Mouse (Mus musculus): Measurements from ENCODE around the gene Ppp1r1a. TPM values are rescaled to one million over a fixed set of nuclear protein-coding genes. Genes with fewer than 3 reads are reported as not detected.

The Ppp1r1a gene
- total RNA-seq (2014; fragmentation: Nextera tagmentation): not detected in 2 replicates
- total RNA-seq (2017): not detected in 2 replicates

DNA sequence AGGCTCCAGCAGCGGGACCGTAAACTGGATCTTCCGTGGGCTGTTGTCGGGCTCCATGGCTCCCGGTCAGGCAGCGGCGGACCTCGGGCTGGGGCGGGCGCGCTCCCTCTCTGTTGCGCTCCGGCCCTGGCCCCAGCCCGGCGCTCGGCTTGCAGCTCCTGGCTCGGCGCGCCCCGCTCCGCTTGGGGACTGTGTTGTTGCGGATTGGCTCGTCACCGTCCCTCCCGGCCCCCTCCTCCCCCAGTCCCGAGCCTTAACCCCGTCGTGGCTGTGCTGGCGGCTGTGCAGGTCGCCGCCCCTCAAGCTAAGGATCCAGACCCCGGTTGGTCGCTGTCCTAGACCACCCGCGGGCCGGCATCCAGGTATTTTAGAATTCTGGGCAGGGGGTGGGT lies at the start of gene Ppp1r1a:
Gene Ppp1r1a, minus strand, starts transcription at position 182 of the 392 bp plus-strand sequence.
- ATAC-seq (replicated peaks; ENCODE audit: low FRiP score, low TSS enrichment, poor library complexity, severe bottlenecking): no peak

DNA sequence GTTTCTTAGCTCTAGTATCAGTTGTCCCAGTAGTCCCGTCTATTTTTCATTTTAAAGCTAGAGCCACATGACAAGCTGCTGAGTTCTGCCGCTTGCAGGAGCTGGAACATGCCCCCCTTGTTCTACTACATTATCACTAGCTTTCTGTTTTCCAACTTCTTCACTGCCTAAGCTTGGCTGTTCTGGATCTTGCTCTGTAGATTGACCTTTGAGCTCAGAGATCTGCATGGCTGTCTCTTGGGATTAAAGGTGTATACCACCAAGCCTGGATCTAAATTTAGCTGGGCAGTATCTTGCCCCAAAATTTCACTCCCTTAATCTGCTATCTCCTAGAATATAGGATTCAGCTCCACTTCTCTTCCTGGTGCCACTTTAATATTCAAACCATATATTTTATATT lies 48.1 kb upstream of the Ppp1r1a start:
- no peak for ATAC-seq (replicated peaks; ENCODE audit: low FRiP score, low TSS enrichment, poor library complexity, severe bottlenecking)

DNA sequence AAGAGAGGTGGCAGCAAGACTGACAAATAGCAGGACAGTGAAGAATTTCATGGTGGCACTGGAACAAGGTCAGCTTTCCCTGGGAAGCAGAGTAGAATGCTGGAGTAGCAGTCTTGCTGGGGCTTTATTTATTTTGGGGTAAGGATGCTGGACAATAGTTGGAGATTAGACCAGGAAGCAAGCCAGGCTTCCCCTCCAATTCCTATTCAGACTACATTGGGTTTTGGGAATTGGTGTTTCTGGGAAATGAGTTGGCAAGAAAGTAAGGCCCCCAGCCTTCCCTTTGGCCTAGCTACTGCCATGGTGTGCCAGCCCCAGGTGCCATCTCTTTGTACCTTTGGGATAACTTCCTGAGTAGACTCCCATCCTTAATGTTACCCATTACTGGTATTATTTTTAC lies 27.2 kb upstream of the Ppp1r1a start, which contains the start of gene Glycam1:
Gene Glycam1, minus strand, starts transcription at position 101 of the 400 bp plus-strand sequence.
- ATAC-seq (replicated peaks; ENCODE audit: low FRiP score, low TSS enrichment, poor library complexity, severe bottlenecking): no peak

DNA sequence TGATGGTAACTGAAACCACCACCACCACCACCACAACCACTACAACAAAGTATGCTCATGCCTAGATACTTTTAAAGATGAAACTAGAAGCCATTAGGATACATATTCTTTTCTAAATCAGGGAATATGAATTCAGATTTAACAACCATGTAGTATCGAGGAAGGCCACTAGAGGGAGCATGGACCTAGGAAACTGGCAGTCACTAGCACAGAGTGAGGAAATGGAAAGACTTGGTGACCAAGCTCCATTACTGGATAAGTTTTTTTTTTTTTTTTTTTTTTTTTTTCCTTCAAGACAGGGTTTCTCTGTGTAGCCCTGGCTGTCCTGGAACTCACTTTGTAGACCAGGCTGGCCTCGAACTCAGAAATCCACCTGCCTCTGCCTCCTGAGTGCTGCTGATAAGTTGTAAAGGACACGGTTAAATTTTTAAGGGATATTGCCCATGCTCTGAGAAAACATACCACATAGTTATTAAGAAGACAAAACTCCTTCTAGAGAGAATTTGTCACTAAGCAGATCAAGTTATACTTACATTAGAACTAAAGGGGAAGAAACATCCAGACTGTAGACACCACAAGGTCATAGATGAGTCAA lies 14.4 kb upstream of the Ppp1r1a start:
- ATAC-seq (replicated peaks; ENCODE audit: low FRiP score, low TSS enrichment, poor library complexity, severe bottlenecking): peak; percentile 84

DNA sequence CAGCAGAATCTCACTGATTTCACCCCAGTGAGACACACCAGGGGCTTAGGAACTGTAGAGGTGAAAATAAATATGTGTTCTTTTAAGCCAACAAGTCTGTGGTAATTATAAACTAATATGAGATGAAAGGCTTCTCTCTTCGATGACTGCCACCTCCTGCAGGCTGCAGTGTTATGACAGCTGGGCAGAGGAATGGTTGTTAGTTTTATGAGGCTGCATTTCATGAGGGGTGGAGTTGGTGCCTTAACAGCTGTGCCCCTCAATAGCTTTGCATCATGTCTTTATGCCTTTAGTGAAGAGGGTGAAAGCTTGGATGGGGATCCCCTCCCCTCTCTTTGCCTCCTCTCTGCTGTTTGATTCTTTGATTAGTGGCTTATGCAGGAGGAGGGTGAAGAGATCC lies 13.2 kb upstream of the Ppp1r1a start:
- no peak for ATAC-seq (replicated peaks; ENCODE audit: low FRiP score, low TSS enrichment, poor library complexity, severe bottlenecking)

DNA sequence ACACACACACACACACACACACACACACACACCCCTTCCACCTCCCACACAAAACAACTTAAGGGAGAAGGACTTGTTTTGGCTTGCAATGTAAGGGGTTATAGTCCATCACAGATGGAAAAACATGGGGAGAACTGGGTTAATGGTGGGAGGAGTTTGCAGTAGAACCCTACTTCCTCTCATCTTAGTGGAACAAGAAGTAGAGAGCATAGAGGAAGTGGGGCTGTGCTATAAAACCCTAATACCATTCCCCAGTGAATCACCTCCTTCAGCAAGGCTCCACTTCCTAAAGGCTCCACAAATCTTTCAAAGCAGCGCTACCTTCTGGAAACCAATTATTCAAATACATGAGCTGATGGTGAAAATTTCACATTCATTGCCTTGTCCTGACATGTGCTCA lies 11.7 kb upstream of the Ppp1r1a start:
- ATAC-seq (replicated peaks; ENCODE audit: low FRiP score, low TSS enrichment, poor library complexity, severe bottlenecking): no peak

DNA sequence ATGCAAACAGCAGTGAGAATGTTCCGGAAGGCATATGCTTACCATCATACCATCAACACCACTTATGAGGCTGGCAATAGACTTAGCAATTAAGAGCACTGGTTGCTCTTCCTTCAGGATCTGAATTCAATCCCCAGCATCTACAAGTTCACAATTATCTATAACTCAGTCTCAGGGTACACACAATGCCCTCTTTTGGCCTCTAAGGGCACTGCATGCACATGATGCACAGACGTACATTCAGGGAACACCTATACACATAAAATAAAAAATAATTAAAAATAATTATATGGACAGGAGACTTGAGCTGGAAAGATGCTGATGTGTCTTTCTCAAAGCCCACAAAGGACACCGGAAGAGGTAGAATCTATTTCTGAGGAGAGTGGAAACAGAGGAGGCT lies 10.2 kb upstream of the Ppp1r1a start:
- ATAC-seq (replicated peaks; ENCODE audit: low FRiP score, low TSS enrichment, poor library complexity, severe bottlenecking): no peak

DNA sequence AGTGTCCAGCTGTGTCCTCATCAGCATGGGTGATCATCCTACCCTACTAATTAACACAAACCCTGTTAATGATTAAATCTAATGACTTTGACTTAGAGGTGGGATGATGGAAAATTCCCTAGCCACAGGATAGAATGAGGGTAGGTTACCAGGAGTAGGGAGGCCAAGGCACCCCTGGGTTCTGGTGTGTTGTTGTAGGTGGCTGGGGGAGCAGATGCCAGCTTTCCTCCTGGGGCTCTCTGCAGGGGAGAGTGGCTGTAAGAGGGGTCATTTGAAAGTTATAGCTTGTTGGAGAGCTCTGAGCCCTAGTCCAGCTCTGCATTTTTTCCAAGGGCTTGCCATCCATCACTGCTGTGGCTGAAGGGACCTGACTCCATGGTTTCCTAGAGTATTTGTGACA lies 4.7 kb upstream of the Ppp1r1a start:
- ATAC-seq (replicated peaks; ENCODE audit: low FRiP score, low TSS enrichment, poor library complexity, severe bottlenecking): no peak

DNA sequence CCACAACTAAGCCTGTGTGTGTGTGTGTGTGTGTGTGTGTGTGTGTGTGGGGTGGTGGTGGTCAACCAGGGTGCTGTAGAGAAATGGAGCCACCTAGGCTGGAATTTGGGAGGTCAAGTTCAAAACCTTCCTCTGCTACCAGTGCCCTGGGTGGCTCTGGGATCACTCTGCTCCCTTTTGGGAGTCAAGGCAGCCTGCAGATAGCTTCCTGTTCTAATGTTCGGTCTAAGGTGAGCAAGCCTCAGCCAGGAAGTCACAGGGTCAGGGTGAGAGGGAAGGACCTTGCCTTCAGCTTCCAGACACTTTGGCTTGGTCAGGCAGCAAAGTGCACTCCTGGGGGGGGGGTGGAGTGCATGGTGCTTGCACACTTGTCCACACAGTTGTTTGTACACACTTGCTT lies 2.8 kb upstream of the Ppp1r1a start:
- no peak for ATAC-seq (replicated peaks; ENCODE audit: low FRiP score, low TSS enrichment, poor library complexity, severe bottlenecking)

DNA sequence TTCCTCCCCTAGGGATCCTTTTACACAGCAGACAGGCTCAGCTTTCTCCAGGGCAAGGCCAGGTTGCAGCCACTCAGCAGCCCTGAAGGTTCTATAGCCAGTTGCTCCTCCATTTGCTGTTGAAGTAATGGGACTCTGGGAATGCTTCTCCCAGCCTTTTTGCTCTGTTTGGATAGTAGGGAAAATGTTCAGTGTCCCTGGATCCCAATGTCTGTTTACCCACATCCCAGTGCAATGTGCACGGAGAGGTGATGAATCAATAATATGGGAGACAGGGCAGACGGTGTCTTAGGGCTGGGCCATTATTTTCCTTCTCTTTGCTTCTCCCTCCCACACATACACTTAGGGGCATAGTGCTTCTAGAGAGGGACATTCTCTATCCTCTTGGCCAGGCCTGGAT lies 1.5 kb upstream of the Ppp1r1a start:
- no peak for ATAC-seq (replicated peaks; ENCODE audit: low FRiP score, low TSS enrichment, poor library complexity, severe bottlenecking)

DNA sequence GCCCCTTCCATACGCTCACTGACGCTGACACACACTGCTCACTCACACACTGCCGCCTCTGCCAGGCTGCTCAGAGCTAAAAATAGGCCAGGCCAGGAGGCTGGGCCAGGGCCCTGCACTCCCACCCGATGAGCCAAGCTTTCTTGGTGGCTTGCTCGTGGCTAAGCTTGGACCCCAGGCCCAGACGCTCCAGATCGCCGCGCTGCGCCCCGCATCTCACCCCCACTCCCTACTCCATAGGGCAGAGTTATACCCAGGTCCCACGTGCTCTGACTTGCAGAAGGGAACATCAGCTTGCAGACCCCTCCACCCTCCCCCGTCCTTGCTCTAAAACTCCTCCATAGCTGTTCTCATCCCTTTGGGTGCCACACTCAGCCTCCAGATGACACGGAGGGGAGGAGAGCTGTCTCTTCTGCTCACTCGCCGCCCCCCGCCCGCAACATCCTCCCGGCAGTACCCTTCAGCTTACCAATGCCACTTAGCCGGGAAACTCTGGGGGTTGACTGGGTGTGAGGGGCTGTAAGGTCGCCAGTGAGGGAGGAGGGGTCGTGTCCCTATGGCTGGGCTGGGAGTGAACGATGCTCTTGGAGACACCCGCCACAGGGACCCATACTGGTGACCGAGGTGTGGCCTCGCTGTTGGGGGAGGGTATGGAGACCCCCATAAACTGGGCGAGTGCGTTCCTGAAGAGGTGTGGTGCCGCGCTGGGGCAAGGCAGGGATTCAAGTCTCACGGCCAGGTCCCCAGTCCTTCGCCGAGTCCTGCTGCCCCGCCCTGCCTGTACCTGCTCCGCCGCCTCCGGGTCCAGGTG lies 587 bp downstream of the Ppp1r1a start:
- no peak for ATAC-seq (replicated peaks; ENCODE audit: low FRiP score, low TSS enrichment, poor library complexity, severe bottlenecking)

DNA sequence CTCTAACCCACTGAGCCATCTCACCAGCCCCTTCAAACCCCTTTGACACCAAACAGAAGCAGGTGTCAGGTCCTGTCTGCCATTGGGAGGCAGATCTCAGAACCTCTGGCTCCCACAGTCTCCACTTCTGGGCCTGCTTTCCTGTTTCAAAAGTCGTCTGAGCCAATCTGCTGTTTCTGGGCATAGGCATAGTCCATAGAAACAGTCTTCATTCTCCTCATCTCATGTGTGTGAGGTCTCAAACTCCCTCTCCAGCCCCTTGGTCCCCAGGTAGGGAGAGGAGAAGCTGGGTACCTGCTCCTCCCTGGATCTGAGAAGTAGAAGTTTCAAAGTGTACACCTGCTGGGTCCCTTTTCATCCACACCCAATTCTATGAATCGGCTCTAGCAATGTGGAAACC lies 1.3 kb downstream of the Ppp1r1a start:
- ATAC-seq (replicated peaks; ENCODE audit: low FRiP score, low TSS enrichment, poor library complexity, severe bottlenecking): no peak

DNA sequence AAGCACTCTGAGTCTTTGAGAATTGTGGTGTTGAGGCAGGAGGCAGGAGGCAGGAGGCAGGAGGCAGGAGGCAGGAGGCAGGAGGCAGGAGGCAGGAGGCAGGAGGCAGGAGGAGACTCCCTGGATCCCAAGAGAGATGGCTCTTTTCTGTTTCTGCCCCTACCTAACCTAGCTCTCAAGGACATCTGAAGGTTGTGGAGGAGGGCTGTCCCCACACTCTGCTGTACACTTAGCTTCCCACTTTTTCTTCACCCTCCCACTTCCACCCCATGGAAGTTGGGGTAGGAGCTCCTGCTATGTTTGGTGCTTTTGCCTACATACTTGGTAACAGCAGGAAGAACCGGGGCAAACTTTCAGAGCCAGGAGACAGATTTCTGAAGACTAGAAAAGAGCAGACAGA lies 2.0 kb downstream of the Ppp1r1a start:
- ATAC-seq (replicated peaks; ENCODE audit: low FRiP score, low TSS enrichment, poor library complexity, severe bottlenecking): no peak

DNA sequence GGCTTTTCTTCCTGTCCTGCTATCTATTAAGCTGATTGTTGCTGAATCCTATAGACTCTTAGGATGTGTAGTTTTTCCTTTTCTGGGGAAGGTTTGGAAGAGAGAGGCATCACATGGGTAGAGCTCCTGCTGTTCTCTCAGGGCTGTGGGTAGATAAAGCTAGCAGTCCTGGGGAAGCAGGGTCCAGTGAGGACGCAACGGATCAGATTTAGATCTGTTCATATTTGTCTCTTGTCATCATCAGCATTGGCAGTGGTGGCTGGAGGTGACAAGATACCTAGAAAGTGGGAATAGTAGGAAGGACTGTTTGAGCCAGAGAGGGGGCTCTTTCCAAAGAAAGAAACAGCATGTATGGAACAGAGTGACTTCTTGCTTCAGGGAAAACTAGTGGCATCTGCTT lies 2.8 kb downstream of the Ppp1r1a start:
- ATAC-seq (replicated peaks; ENCODE audit: low FRiP score, low TSS enrichment, poor library complexity, severe bottlenecking): no peak

DNA sequence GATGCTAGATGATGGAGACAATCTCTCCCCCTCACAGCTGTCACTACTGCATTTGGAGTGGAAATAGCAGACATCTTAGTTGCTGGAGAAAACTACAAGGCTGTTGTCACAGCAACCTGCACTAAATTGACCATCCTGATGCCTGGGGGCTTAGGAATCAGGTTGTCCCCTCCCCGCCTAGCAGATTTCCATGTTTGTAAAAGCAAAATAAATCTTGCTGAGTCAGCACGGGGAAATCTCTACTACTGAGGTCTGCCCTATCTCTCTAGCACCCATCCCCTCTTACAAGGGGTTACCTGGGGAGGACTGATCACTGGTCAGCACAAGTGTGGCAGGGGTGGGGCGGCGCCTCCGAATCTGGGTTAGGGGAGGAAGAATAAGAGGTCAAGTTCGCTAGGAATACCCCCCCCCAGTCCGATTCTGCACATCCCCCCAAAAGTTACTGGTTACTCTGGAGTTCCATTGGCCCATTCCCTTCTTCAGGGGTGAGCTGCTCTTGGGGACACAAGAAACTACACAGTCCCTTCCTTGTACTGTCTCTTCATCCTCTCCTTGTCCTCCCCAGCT lies 3.7 kb downstream of the Ppp1r1a start:
- ATAC-seq (replicated peaks; ENCODE audit: low FRiP score, low TSS enrichment, poor library complexity, severe bottlenecking): no peak

DNA sequence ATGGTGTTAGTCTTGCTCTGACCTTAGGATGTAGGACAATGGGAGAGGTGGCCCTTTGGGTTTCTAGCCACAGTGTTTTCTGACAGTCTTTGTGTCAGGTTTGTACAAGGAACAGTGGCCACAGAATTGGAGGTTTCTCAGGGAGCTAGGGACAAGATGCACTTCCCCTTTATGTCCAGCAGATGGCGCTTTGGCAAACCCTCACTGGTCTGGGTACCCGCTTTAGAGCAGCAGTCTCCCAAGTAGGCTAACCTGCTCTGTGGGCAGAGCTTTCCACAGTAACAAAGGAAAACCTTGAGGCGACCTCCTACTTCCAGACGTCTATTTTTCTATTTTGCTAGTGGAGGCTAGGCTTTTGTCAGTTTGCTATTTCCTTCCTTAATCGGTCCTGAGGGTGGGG lies 7.4 kb downstream of the Ppp1r1a start:
- peak; percentile 82 for ATAC-seq (replicated peaks; ENCODE audit: low FRiP score, low TSS enrichment, poor library complexity, severe bottlenecking)

DNA sequence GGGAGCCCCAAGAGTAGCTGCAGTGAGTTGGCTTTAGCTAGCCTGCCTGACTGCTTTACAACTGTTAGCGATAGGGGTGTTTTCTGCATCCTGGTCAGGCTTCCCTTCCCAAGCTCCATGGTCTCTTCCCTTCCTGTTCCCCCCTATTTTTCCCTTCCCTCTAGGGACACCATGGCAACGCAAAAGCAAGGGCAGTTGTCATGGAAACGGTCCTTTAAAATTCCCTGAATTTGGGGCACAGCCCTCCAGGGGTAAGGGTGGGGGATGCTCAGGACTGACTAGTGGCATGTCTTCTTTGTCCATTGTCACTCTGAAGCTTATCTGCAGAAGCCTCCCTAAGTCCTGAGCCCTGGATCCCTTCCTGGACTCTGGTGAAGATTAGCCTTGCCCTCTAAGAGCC lies 14.6 kb downstream of the Ppp1r1a start:
- no peak for ATAC-seq (replicated peaks; ENCODE audit: low FRiP score, low TSS enrichment, poor library complexity, severe bottlenecking)

DNA sequence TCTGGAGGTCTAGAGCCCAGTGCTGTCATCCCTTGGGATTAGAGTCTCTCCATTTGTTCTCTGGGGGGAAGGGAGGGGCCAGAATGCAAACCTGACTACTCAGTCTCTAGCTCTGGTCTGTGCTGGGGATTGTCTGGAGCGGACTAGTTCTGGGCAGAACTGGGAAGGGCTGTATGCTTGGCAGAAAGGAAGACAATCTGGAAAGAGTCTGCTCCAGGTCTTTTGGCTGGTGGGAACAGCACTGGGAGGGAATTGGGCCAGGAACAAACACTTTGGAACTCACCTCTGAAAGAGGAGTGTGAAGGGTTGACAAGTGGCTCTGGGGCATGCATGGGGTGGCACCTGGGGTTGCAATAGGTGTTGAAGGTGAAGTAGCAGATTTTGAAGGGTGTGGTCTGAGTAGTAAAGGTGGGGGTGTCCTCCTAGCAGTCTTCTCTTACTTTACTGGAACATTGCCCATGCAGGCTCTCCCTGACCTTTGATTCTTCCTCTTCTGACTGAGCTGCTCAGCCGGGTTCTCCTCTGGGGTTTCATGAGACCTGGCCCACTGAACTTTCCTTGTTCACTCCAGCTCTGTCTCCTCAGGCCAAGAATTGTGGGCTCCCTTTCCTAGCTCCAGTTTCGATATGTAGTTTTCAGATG lies 15.2 kb downstream of the Ppp1r1a start:
- ATAC-seq (replicated peaks; ENCODE audit: low FRiP score, low TSS enrichment, poor library complexity, severe bottlenecking): no peak

DNA sequence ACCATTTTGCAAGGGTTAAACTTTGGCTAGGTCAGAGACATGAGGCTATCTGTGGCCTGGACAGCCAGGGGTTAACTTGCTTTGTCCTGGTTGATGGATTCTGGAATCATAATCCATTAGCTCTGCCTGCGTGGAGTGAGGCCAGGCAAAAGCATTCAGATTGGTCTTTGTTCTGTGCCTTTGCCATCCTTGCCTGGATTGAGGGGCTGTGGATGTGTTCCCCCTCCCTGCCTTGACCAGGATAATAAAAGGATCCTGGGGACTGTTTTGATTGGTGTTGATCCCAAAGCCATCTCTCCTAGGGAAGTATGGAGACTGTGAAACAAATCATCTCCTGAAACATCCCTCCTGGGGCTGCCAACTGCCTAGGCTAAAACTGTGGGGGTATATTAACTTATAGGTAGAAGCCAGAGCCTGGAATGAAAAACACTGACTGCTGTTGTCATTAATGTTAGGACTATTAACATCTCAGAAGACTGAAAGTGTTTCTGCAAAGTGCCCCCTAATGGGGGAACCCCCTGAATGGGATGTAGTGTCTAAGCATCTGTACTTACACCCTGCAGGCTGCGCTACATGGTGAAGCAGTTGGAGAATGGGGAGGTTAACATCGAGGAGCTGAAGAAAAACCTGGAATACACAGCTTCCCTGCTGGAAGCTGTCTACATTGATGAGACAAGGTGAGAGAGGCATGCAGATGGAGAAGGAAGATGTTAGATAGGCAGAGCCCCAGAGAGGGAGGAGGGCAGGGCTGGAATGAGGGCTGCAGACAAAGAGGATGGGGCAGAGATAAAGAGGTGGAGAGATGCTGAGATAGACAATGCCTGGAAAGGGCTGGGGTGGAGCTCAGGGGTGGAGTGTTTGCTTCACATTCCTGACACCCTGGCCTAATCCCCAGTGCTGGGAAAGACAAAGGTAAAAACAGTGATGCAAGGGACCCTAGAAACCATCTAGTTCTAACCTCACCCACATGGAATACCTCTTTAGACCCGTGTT lies 18.1 kb downstream of the Ppp1r1a start:
- ATAC-seq (replicated peaks; ENCODE audit: low FRiP score, low TSS enrichment, poor library complexity, severe bottlenecking): no peak
